Mouse (Mus musculus) left cerebral cortex, adult 8-10 months (tissue): Measurements from ENCODE around the gene Nav2. TPM values are rescaled to one million over a fixed set of nuclear protein-coding genes. Genes with fewer than 3 reads are reported as not detected.

ENCODE experiments used
- DNase-seq, 2 experiments: peaks; one replicate each; pipeline ENCODE4 v3.0.0; 2022; ENCODE audit warnings: low spot score in 2 of 2
- total RNA-seq, 4 experiments: library from RNA; stranded (reverse); gene quantifications; 2 replicates each; pipeline ENCODE4 v1.2.4; 2022

Nav2 gene
- total RNA-seq, 4 experiments from 2014 or later, result 76.7 to 101 (median 89.2) TPM

GRCm38 (mm10) chr7:49202971-49203370 is 294.5 kb downstream of the Nav2 start:
- no peak for DNase-seq

DNA sequence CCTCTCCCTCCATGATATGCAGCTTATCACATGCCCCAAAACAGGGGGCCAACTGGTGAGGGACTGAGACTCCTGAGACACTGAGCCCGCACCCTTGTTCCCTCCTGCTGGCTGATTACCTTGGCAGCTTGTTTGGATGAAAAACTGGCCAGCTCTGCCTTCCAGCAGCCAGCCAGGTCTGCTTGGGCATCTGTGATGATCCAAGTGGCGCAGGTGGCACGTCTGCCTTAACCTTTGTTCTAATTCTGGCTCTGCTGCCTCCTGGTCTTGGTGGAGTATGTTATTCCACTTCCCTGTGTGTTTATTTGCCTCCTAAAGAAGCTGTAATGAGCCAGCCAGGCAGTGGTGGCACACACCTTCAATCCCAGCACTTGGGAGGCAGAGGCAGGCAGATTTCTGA is 296.3 kb downstream of the Nav2 start:
- no peak for DNase-seq

DNA sequence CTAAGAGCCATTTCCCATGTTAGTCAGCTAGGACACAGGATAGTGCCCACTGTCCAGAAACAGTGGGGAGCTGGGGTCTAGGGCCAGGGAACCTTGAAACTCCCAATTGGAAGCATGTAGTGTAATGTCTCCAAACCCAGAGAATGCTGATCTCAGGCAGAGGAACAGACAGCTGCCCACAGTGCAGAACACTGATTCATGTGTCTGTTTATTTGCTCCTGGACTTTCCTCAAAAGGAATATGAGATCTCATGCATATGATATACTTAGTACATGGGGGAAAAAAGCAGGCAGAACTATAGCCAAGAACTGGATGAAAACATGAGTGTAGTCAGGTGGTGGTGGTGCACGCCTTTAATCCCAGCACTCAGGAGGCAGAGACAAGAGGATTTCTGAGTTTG is 297.0 kb downstream of the Nav2 start:
- no peak for DNase-seq

GRCm38 (mm10) chr7:49206775-49207676 is 298.5 kb downstream of the Nav2 start:
- DNase-seq, result no peak

DNA sequence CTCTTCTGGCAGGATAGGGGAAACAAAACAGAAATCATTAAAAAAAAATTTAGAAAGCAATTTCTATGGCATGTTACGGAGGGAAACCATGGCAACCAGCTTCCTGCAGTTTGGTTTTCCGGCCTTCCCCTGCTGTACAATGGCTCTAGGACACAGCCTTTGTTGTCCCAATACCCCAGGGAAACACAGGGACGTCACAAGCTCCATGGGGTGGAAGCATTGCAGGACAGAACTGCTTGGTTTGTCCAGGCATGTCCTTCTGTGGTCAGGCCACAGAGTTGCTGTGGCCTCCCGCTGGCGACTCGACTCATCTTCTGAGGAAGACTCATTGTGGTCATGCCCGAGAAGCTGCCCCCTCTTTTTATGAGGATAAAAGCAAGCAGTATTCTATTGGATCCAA is 301.0 kb downstream of the Nav2 start:
- DNase-seq, result no peak

DNA sequence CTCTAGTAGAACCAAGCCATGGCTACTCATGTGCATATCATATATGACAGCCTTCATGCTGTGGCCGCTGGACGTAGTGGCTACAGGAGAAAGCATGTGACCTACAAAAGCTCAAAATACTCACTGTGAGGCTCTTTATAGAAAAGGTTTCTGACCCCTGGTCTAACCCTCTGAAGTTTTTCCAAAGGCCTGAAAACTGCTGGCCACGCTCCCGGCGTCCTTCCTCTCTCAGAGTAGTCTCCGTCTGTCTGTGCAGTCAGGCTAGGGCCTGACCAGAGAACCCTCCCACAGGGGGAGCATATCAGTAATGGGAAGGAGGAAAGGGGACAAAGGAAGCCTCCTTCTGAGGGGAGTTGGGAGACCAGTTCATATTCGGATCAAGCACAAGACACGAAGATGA is 302.2 kb downstream of the Nav2 start:
- DNase-seq, result no peak

DNA sequence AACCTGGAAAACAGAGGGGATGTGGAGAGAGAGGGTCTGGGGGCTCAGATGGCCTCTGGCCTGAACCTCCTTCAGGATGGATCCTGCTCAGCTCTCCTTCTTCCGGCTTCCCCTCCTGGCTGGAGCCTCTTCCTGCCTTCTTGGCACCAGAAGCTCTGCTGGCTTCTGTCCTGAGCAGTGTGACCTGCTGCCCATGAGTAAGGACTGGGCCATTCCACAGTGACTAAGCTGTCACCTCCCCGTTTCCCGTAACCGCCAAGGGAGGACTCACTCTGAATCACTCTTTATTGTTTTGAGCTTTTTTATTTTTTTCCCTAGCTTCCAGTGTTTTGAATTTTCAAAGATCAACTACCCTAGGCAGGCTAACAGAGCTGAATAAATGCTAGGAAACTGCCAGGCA is 304.5 kb downstream of the Nav2 start:
- no peak for DNase-seq

- no peak for DNase-seq
These were observed 309.3 kb downstream of the Nav2 start for GRCm38 (mm10) chr7:49217786-49218185.

DNA sequence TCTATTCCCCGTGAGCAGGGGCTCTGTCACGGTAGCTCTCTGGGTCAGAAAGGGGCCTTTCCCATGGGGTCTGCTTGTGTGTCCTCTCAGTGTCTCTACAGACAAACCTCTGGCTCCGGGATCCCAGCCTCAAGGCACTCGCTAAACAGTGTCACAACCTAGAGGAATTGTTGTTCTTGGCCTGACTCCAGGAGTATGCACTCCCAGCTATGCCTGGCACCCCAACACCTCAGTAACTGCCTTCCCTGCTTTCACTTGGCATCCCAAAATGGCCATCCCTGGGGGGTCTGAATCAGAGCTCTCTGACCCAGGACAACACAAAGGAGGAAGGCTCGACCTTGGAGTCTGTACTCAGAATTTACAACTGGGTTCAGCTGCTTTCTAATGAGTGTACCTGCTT is 317.2 kb downstream of the Nav2 start:
- no peak for DNase-seq

- DNase-seq, result no peak
These were observed 324.5 kb downstream of the Nav2 start for GRCm38 (mm10) chr7:49232969-49233368.

- no peak for DNase-seq
These were observed 325.8 kb downstream of the Nav2 start for GRCm38 (mm10) chr7:49234288-49234687.

- no peak for DNase-seq
These were observed 326.8 kb downstream of the Nav2 start for GRCm38 (mm10) chr7:49235271-49235681.

DNA sequence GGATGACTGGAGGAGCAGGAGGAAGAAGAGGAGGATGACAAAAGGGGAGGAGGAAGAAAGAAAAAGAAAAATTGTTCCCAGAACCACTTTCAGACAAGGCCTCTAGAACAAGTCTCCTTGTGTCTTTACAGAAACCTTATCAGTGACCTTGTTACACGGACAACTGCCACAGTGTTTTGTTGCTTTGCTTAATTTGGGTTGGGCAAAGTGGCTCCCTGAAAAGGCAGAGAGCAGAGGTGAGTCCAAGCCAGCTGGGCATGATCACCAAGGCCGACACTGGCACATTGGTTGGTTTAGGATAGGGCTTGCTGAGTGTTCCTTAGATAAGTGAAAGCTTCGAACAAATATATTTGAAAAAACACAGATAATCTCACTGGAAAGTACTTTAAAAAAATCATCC is 327.3 kb downstream of the Nav2 start:
- DNase-seq, result no peak

GRCm38 (mm10) chr7:49240461-49240860 is 331.9 kb downstream of the Nav2 start:
- DNase-seq, result no peak

DNA sequence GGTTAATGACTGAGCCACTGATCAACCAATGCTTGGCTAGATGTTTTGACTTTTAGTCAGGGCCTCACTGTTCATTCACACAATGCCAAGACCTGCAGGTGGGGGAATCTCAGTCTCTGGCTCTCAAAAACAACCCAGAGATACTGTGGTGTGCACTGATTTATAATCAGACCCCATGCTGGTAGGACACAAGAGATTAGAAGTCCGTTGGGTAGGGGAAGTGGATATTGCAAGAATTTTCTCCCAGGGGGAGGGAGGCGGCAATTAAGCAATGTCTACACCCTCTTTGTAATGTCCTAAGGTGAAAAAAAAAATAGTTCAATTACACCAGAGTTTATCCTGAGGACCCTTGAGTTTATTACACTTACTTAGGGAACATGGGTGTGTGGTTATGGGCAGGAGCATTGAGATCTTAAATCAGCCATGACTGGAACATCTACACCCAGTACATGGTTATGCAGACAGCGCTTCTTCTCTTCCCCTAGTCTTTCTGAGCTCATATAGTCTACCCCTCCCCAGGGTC is 332.8 kb downstream of the Nav2 start:
- no peak for DNase-seq

GRCm38 (mm10) chr7:49242261-49242660 is 333.7 kb downstream of the Nav2 start:
- DNase-seq, result no peak

DNA sequence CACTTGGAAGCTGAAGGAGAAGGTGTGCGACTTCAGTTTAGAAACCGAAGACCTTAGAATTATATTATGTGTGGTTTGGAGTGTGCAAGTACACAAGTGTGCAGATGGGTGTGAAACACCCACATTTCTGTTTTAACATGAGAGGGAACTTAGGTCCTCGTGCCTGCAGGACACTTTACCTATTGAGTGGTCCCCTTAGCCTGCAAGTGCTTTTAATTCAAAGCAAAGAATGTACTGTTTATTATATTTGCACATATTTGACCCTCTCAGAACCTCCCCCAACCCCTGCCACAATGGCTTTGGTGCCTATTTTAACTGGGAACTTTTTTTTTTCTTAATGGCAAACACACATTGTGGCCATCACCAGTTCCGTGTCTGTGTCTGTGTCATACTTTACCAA is 334.6 kb downstream of the Nav2 start:
- DNase-seq, result no peak

GRCm38 (mm10) chr7:49245537-49246239 is 337.2 kb downstream of the Nav2 start:
- peak; percentile 82 to 89 for DNase-seq

DNA sequence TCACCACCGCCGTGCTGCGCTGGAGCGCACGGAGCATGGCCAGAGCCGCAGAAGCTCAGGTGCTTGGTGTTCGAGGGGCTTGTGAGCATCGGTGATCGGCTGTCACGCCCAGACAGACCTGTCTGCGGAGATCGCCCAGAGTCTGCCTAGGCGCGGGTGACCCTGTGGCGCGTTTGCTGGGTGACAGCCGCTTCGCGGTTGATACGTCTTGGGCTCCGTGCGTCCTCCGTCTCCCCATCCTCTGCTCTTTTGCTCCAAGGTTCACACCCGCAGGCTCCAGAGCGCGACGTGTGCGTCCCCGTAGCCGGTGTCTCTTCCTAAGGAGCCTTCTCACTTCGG is 337.7 kb downstream of the Nav2 start:
- no peak for DNase-seq

DNA sequence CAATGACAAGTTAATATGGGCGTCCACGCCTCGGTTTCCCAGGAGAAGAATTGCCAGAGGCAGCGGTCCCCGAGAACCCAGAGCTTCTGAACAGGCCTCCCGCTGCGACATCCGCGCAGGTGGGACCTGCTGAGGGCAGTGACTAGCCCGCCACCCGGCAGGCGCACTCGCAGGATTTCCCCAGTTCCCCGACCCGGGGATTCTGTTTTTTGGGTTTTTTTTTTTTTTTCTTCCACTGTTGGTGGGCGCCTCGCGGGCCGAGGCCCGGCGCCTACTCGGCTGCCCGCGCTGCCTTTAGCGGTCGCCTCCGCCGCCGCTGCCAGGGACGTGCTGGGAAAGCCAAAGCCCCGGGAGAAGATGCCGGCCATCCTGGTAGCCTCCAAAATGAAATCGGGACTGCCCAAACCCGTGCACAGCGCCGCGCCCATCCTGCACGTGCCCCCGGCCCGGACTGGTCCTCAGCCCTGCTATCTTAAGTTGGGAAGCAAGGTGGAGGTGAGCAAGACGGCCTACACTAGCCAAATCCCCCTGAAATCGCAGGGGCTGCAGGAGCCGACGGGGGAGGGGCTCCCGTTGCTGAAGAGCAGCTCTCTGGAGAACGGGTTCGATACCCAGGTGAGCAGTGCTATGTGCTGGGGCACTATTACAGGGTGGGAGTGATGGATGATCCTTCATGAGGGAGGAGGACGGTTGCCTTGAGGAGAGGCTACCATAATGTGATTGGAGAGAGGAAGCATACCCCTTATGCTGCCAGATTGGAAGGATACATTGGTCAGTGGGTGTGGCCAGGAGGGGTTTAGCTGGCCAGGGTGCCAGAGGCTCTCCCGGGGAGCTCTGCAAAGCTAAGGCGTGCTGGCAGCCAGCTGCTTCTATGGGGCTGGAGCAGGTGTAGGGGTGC is 338.3 kb downstream of the Nav2 start:
- peak in 1 of 2 experiments; percentile 34 for DNase-seq

GRCm38 (mm10) chr7:49247744-49248331 is 339.3 kb downstream of the Nav2 start:
- peak; percentile 59 to 67 for DNase-seq
